Mouse (Mus musculus): ENCODE measurements around the gene Pwp2. TPM values are rescaled to one million over a fixed set of nuclear protein-coding genes. Genes with fewer than 3 reads are reported as not detected.

The Pwp2 gene
- polyA plus RNA-seq, 1 experiment from 2014 or later: 20.4 TPM

DNA sequence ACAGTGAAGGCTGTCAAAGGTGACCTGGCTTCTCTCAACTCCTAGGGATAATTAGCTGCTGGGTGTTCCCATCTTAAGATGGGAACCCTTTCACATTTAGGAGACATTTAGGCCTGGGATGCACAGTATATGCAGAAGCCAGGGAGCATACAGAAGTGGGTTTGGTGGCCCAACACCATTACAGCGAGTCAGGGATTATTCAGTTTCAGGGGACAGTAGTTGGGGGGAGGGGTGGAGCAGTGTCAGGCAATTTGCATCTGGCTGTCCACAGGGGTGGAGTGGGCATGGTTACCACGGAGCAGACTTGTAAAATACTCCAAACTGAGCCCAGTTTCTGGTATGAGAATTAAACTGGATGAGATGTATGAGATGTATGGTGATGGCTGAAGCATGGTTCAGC, 14.5 kb downstream of the Pwp2 start:
- peaks cover 74% of the 10 kb centered on the region for H3K36me3 ChIP-seq
- no peaks in the 10 kb centered on the region for H3K27me3 ChIP-seq
- H3K4me3 ChIP-seq: no peak overlapping the region; the same call in 1 of the 2 replicates
- peaks cover 15% of the 10 kb centered on the region for H3K4me1 ChIP-seq
- H3K27ac ChIP-seq: peak overlapping the region; percentile 29; the same call in 1 of the 2 replicates
- peak overlapping the region; percentile 92 for H3K4me2 ChIP-seq
- no peak for ATAC-seq (ENCODE audit: insufficient number of reproducible peaks, insufficient read depth, low FRiP score, low TSS enrichment, low read depth)
- peak overlapping the region; percentile 92; the same call in 1 of the 2 replicates for H3K9ac ChIP-seq
- H3K9me3 ChIP-seq: no peaks in the 10 kb centered on the region
- 61% methylated on average over 2 of the region's 2 CpGs for WGBS

DNA sequence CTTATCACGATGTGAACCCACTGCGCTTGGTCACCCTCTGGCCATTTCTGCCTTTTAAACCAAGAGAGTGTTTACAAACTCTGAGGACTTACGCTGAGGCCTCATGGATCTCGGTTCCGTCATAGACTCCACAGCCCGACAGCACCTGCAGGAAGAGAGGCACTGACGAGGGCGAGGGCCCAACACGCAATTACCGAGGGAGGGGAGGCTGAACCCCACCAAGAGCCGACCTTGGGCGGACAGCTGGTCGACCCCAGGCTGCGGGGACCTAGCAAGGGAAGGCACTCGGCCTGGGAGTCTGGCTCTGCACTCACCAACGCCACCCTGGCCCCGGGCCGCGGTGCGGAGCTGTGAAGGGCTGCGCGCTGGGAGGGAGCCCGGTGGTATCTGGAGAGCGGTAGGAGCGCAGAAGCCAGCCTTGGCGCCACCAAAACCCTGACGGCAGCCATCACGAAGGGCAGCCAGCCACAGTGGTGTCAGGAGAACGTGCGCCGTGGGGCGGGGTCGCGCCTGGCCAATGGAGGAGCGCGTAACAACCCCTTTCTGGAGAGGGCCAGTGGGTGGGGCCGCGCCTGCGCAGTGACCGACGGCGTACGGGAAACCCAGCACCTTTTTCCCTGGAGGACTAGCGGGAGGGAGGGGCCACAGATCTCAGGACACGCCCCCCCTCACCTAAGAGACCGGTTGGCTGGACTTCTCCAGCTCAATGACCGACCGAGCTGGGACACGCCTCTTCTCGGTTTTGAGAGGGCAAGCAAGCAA, 15.5 kb downstream of the Pwp2 start, which contains the start of gene D10Jhu81e:
Gene D10Jhu81e, minus strand, starts transcription at position 502 of the 762 bp plus-strand sequence.
- Histone ChIP-seq H3K9me3 (no peaks in the 10 kb centered on the region), H3K4me1 (peaks cover 15% of the 10 kb centered on the region), H3K27me3 (no peaks in the 10 kb centered on the region), H3K36me3 (peaks cover 74% of the 10 kb centered on the region), H3K4me3 (peak within 1 kb of the TSS; percentile 95), H3K9ac (peak within 1 kb of the TSS; percentile 92), H3K27ac (peak within 1 kb of the TSS; percentile 77), H3K4me2 (peak within 1 kb of the TSS; percentile 92)
- peak; percentile 92 for ATAC-seq (ENCODE audit: insufficient number of reproducible peaks, insufficient read depth, low FRiP score, low TSS enrichment, low read depth)
- 2% methylated on average over 50 of the region's 50 CpGs for WGBS

DNA sequence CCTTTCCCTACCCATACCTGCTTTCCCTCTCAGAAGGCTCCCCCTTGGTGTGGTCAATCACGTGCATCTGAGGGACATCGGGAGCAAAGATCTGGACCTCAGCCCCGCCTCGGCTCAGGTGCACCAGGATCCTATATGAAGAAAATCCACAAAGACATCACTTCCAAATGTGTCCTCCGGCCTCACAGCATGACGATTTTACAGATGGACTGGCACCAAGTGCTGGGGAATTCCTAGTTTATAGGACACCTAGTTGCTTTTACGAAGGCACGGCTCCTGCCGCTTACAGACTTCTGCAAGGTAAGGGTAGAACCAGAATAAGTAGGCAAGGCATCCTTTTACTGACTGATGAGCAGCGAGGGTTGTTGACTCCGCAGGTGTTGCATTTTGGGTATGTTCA, 16.2 kb downstream of the Pwp2 start:
- H3K27ac ChIP-seq: no peak overlapping the region
- H3K4me1 ChIP-seq: peaks cover 15% of the 10 kb centered on the region
- no peaks in the 10 kb centered on the region for H3K27me3 ChIP-seq
- no peaks in the 10 kb centered on the region for H3K9me3 ChIP-seq
- H3K36me3 ChIP-seq: peaks cover 71% of the 10 kb centered on the region
- H3K4me3 ChIP-seq: peak overlapping the region; percentile 95
- H3K9ac ChIP-seq: peak overlapping the region; percentile 92
- peak overlapping the region; percentile 92 for H3K4me2 ChIP-seq
- 82% methylated on average over 11 of the region's 11 CpGs for WGBS
- ATAC-seq (ENCODE audit: insufficient number of reproducible peaks, insufficient read depth, low FRiP score, low TSS enrichment, low read depth): no peak

DNA sequence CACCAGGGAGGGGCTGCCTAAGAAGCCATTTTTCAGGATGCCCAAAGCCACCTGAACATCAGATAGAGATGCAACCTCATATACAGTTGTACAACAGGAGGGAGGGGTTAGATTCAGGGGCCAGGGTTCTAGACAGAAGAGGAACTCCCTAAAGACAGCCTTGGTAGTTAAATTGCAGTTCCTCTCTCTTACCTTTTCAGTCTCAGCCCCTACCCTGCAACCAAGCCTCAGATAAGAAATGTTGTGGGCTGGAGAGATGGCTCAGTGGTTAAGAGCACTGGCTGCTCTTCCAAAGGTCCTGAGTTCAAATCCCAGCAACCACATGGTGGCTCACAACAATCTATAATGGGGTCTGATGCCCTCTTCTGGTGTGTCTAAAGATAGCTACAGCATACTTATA, 17.2 kb downstream of the Pwp2 start:
- Histone ChIP-seq H3K4me1 (peaks cover 15% of the 10 kb centered on the region), H3K9ac (no peak overlapping the region), H3K27ac (no peak overlapping the region), H3K27me3 (no peaks in the 10 kb centered on the region), H3K9me3 (no peaks in the 10 kb centered on the region), H3K4me2 (peak overlapping the region; percentile 92; the same call in 1 of the 2 replicates), H3K36me3 (peaks cover 71% of the 10 kb centered on the region), H3K4me3 (no peak overlapping the region)
- ATAC-seq (ENCODE audit: insufficient number of reproducible peaks, insufficient read depth, low FRiP score, low TSS enrichment, low read depth): no peak

DNA sequence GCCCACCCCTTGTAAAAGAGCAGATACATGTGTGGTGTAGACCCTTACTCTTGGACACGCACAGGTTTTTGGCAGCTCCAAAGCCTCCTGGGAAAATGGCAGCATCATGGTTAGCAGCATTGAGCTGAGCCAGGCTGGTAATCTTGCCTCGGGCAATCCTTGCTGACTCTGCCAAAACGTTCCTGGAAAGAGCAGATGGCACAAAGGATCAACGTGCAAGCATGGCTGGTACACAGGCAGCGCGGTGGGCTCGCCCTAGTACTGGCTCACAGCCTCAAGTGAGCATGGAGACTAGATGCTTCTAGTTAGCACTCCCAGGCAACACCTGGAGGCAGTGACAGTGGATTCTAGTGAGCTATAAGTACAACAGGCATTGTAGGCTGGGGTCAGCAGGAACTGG, 17.6 kb downstream of the Pwp2 start:
- H3K36me3 ChIP-seq: peaks cover 71% of the 10 kb centered on the region
- no peak for ATAC-seq (ENCODE audit: insufficient number of reproducible peaks, insufficient read depth, low FRiP score, low TSS enrichment, low read depth)
- no peak overlapping the region for H3K4me3 ChIP-seq
- H3K4me1 ChIP-seq: peaks cover 15% of the 10 kb centered on the region
- no peak overlapping the region for H3K9ac ChIP-seq
- 83% methylated on average over 7 of the region's 7 CpGs for WGBS
- no peaks in the 10 kb centered on the region for H3K9me3 ChIP-seq
- H3K27me3 ChIP-seq: no peaks in the 10 kb centered on the region
- no peak overlapping the region for H3K27ac ChIP-seq
- H3K4me2 ChIP-seq: no peak overlapping the region

DNA sequence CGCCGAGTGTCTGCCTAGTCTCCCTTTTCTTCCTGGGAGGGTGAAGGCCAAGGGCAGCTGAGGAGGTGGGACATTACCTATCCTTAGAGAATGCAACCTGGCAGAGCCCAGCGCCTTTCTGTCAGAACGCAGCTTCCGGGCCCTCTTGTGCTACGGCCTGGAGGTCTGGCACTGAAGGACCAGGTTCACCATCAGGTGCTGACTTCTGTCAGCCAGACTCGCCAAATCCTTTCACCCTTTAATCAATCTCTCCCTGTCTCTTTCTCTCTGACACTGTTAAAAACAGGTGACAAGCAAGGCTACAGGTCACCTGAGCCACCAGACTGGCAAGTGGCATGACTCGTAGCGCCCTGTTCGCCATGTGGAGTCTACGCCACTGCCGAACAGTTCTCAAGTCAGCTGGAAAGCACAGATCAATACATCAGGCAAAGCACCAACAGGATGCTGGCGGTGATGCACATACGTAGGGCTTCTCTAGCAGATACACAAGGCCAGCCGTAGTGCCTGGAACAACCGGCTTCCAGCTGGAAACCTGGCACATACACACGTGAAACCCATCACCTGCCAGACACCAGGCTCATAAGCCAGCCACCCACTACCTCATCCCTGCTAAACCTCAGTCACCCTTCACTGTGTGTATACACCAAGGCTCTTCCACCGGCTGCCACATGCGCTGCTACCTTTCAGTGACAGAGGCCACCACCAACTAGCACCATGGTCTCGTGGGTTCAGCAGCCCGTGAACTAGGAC, 19.5 kb downstream of the Pwp2 start:
- no peak for ATAC-seq (ENCODE audit: insufficient number of reproducible peaks, insufficient read depth, low FRiP score, low TSS enrichment, low read depth)
- 93% methylated on average over 21 of the region's 21 CpGs for WGBS
- peaks cover 15% of the 10 kb centered on the region for H3K4me1 ChIP-seq
- H3K27ac ChIP-seq: no peak overlapping the region
- no peaks in the 10 kb centered on the region for H3K27me3 ChIP-seq
- peaks cover 72% of the 10 kb centered on the region for H3K36me3 ChIP-seq
- no peaks in the 10 kb centered on the region for H3K9me3 ChIP-seq
- no peak overlapping the region for H3K4me2 ChIP-seq
- H3K4me3 ChIP-seq: no peak overlapping the region
- no peak overlapping the region for H3K9ac ChIP-seq

DNA sequence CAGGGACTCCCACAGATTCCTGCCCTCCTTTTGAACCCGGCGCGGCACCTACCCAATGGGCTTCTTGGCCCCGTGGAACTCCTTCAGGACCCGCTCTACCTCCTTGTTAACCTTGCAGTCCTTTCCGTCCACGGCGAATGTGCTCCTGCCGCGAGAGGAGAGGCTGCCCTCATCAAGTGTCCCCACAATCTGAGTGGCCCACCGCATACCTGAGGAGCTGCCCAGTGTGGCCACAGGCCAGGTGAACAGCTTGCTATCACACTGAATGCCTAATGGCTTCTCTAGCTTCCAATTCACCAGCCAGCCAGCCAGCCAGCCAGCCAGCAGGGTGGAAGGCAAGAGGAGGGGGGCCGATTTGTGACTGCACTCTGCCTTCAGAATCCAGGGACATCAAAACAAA, 20.2 kb downstream of the Pwp2 start:
- Histone ChIP-seq H3K4me2 (no peak overlapping the region), H3K36me3 (peaks cover 73% of the 10 kb centered on the region), H3K27me3 (no peaks in the 10 kb centered on the region), H3K4me1 (peaks cover 12% of the 10 kb centered on the region), H3K9me3 (no peaks in the 10 kb centered on the region), H3K9ac (no peak overlapping the region), H3K4me3 (no peak overlapping the region), H3K27ac (no peak overlapping the region)
- ATAC-seq (ENCODE audit: insufficient number of reproducible peaks, insufficient read depth, low FRiP score, low TSS enrichment, low read depth): no peak
- 93% methylated on average over 12 of the region's 12 CpGs for WGBS

DNA sequence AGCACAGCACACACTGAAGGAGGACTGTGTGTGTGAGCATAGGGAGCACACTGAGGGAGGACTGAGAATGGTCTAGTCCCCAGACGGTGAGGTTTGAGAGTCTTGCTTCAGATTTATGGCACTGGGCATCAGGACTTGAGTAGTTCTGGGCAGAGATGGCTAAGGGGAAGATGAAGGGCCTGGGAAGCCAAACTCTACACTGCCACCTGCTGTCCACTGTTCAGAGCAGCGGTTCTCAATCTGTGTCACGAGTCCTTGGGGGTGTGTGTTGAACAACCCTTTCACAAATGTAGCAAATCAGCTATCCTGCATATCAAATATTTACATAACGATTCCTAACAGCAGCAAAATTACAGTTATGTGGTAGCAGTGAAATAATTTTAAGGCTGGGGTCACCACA, 21.0 kb downstream of the Pwp2 start:
- no peak overlapping the region for H3K9ac ChIP-seq
- H3K4me2 ChIP-seq: no peak overlapping the region
- H3K9me3 ChIP-seq: no peaks in the 10 kb centered on the region
- H3K36me3 ChIP-seq: peaks cover 73% of the 10 kb centered on the region
- ATAC-seq (ENCODE audit: insufficient number of reproducible peaks, insufficient read depth, low FRiP score, low TSS enrichment, low read depth): no peak
- WGBS: 38% methylated on average over 4 of the region's 4 CpGs
- H3K4me3 ChIP-seq: no peak overlapping the region
- peaks cover 17% of the 10 kb centered on the region for H3K4me1 ChIP-seq
- no peaks in the 10 kb centered on the region for H3K27me3 ChIP-seq
- H3K27ac ChIP-seq: no peak overlapping the region

DNA sequence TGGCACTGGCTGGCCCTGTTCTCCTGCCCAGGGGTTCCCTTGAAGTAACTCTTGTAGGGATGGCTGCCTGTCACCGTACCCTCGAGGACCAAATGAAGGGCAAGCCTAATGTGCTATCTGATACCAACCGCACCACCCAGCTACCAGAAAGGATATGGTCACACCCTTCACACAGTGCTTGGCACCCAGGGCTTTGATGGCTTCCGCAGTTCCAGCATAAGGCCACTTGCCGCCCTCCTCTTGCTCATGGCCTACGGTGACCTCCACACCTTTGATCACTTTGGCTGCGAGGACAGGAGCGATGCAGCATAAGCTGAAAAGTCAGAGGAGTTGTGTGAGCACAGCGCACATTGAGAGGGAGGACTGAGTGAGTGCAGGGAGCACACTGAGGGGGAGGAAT, 21.7 kb downstream of the Pwp2 start:
- H3K9ac ChIP-seq: 0 out of 2 replicates have a peak overlapping the region, but pooled peaks have one; percentile 27
- H3K27ac ChIP-seq: no peak overlapping the region
- H3K9me3 ChIP-seq: no peaks in the 10 kb centered on the region
- WGBS: 90% methylated on average over 9 of the region's 9 CpGs
- no peak overlapping the region for H3K4me2 ChIP-seq
- no peak overlapping the region for H3K4me3 ChIP-seq
- peaks cover 71% of the 10 kb centered on the region for H3K36me3 ChIP-seq
- H3K27me3 ChIP-seq: no peaks in the 10 kb centered on the region
- ATAC-seq (ENCODE audit: insufficient number of reproducible peaks, insufficient read depth, low FRiP score, low TSS enrichment, low read depth): no peak
- H3K4me1 ChIP-seq: peaks cover 11% of the 10 kb centered on the region

DNA sequence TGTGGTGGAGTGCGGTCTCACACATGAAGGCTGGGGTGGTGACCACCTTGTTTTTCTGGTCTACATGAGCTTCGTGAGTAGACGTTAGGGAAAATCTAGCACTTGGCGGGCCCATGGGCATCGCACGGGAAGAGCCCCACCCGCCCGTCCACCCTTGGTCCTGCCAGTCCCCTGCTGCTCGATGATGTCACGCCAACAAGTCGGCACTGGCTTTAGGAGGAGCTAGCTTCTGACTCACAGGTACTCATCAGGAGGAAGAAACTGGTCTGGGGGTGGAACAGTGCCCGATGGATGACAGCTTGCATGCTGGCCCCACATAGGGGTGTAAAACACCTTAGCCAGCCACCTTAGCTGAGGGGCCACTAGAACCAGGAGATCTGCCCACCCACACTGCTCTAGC, 22.3 kb downstream of the Pwp2 start:
- Histone ChIP-seq H3K4me3 (no peak overlapping the region), H3K36me3 (peaks cover 69% of the 10 kb centered on the region), H3K9me3 (no peaks in the 10 kb centered on the region), H3K9ac (no peak overlapping the region), H3K4me2 (no peak overlapping the region), H3K27ac (no peak overlapping the region), H3K4me1 (peaks cover 9% of the 10 kb centered on the region), H3K27me3 (no peaks in the 10 kb centered on the region)
- 93% methylated on average over 12 of the region's 12 CpGs for WGBS
- ATAC-seq (ENCODE audit: insufficient number of reproducible peaks, insufficient read depth, low FRiP score, low TSS enrichment, low read depth): no peak

DNA sequence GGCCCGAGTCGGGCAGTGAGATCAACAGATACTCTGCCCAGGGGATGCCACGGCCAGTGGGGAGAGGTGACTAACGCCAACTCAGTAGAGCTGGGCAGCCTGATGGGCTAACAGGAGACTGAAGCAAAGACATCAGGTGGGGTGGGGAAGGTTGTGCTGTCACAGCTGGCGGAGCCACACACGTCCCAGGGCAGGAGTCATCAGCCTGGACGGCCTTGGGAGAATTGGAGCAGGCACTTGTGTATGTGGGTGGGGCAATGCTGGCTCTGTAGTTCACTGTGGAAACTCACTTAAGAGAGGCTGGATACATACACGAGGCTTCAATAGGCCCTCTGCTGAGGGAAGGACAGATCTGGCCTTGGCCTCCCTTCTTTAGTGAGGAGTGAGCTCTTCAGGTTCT, 23.9 kb downstream of the Pwp2 start:
- H3K27ac ChIP-seq: no peak overlapping the region
- 78% methylated on average over 8 of the region's 8 CpGs for WGBS
- no peak for ATAC-seq (ENCODE audit: insufficient number of reproducible peaks, insufficient read depth, low FRiP score, low TSS enrichment, low read depth)

More for the DNA sequence above, 23.9 kb downstream of the Pwp2 start:
- Histone ChIP-seq H3K4me3 (no peak overlapping the region), H3K4me2 (no peak overlapping the region), H3K4me1 (peaks cover 9% of the 10 kb centered on the region), H3K9me3 (no peaks in the 10 kb centered on the region), H3K36me3 (peaks cover 53% of the 10 kb centered on the region), H3K27me3 (no peaks in the 10 kb centered on the region), H3K9ac (no peak overlapping the region)
